Mouse (Mus musculus): ENCODE measurements at regions not wholly inside any gene's neighbourhood (a gene's known extent, or its start where the extent isn't known, plus 50 kb on each side); places are given as distances from the start of the nearest gene placed in this dataset.

DNA sequence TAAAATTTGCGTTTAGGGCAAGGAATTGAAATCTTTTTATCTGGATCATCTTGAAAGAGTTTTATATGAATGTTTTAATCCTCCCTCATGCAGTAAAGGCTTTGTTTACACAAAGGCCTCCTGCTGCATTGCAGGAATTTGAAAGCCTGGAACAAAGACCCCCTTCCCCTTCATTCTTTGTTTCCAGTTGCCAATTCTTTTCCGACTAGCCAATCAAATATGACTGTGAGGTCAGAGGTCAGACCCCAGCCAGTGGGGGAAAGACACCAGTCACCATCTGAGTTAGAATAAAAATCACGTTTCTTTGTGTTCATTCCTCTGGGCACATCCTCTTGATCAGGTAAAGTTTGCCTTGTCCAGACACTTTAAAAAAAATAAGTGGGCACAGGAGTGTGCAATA is 124.4 kb downstream of the CK137956 start:
- TF ChIP-seq POLR2A (IDR thresholded peaks at IDR 0.05; ENCODE audit: low read depth, low read length) (no peak), CTCF (conservative IDR thresholded peaks at IDR 0.05 in 1 of 2, IDR thresholded peaks at IDR 0.05 in 1 of 2; ENCODE audit: low read depth in 2 of 2, low read length in 2 of 2) (no peak)

All from CH12.LX (cell line).